Mouse (Mus musculus) stomach, embryonic 15.5 days (tissue): ENCODE measurements around the gene Mrgprb2. TPM values are rescaled to one million over a fixed set of nuclear protein-coding genes. Genes with fewer than 3 reads are reported as not detected.

ENCODE experiments used
- ATAC-seq: fragments of 200-750 bp; cut with Nextera tagmentation; 2 replicates; pipeline ENCODE4 v1.8.0; 2017; ENCODE audit warnings: low read depth, moderate number of reproducible peaks, moderate TSS enrichment; ENCODE audit not compliant: insufficient read depth, low FRiP score
- H3K27ac ChIP-seq: fragments of 300-500 bp; sonication (generic); 2 replicates; pipeline ENCODE4 v1.5.1; 2015; ENCODE audit warnings: mild to moderate bottlenecking, inconsistent platforms
- H3K27me3 ChIP-seq: fragments of 300-500 bp; sonication (generic); replicated peaks from 2 replicates; pipeline ENCODE4 v1.6.1; 2015; ENCODE audit warnings: inconsistent platforms
- H3K36me3 ChIP-seq: fragments of 300-500 bp; sonication (generic); 2 replicates; pipeline ENCODE4 v1.6.1; 2015; ENCODE audit warnings: inconsistent platforms
- H3K4me1 ChIP-seq: fragments of 300-500 bp; sonication (generic); 2 replicates; pipeline ENCODE4 v1.6.1; 2015; ENCODE audit warnings: inconsistent platforms
- H3K4me2 ChIP-seq: fragments of 300-500 bp; sonication (generic); 2 replicates; pipeline ENCODE4 v1.6.1; 2015; ENCODE audit warnings: mild to moderate bottlenecking, inconsistent platforms
- H3K4me3 ChIP-seq: fragments of 300-500 bp; sonication (generic); replicated peaks from 2 replicates; pipeline ENCODE4 v1.5.1; 2015; ENCODE audit warnings: inconsistent platforms
- H3K9ac ChIP-seq: fragments of 300-500 bp; sonication (generic); 2 replicates; pipeline ENCODE4 v1.6.1; 2015; ENCODE audit warnings: inconsistent platforms
- H3K9me3 ChIP-seq: fragments of 300-500 bp; sonication (generic); 2 replicates; pipeline ENCODE4 v1.6.1; 2016; ENCODE audit warnings: inconsistent platforms
- polyA plus RNA-seq: library from polyadenylated mRNA; unstranded; fragments of >200 nt; fragmentation: Nextera tagmentation; extraction: Ambion mirVana; gene quantifications from 2 replicates; pipeline ENCODE4 v1.2.1, GENCODE M21; 2015

The Mrgprb2 gene
- polyA plus RNA-seq = not detected in 2 replicates

GRCm38 (mm10) chr7:48557986-48558385 lies at the start of gene Mrgprb2:
Mrgprb2 (minus strand) TSS chr7:48558086.
- H3K9me3 ChIP-seq = no peaks in the 10 kb centered on the region
- no peaks in the 10 kb centered on the region for H3K4me1 ChIP-seq
- H3K4me2 ChIP-seq = no peak within 1 kb of the TSS
- no peaks in the 10 kb centered on the region for H3K27me3 ChIP-seq
- no peaks in the 10 kb centered on the region for H3K36me3 ChIP-seq
- no peak within 1 kb of the TSS for H3K9ac ChIP-seq
- no peak within 1 kb of the TSS for H3K4me3 ChIP-seq
- no peak within 1 kb of the TSS for H3K27ac ChIP-seq
- no peak for ATAC-seq

Other genes starting within 250 kb of the Mrgprb2 start
- not detected in 2 replicates for gene Mrgprb8, start 169.6 kb downstream of the Mrgprb2 start, polyA plus RNA-seq
- not detected in 2 replicates for gene Mrgprb1, start 101.7 kb downstream of the Mrgprb2 start, polyA plus RNA-seq
- gene Mrgprx2, start 58.8 kb downstream of the Mrgprb2 start, polyA plus RNA-seq = not detected in 2 replicates
- not detected in 2 replicates for gene Mrgprb3, start 85.7 kb upstream of the Mrgprb2 start, polyA plus RNA-seq
- gene Zdhhc13, start 230.9 kb upstream of the Mrgprb2 start, polyA plus RNA-seq = 34.4 and 34.5 TPM in 2 replicates